Mouse (Mus musculus) kidney, postnatal 4 days (tissue): ENCODE results near the gene Gm6763.
"Not testable (repeated sequence)": the region's sequence is repeated elsewhere in the genome, so short reads cannot be mapped to it uniquely, and the experiment has no call there.

Experiments used
- DNase-seq, 2 experiments: peaks; one replicate each; pipeline ENCODE4 v3.0.0; 2021; ENCODE audit warnings: mixed read lengths in 2 of 2

Gm6763 gene

DNA sequence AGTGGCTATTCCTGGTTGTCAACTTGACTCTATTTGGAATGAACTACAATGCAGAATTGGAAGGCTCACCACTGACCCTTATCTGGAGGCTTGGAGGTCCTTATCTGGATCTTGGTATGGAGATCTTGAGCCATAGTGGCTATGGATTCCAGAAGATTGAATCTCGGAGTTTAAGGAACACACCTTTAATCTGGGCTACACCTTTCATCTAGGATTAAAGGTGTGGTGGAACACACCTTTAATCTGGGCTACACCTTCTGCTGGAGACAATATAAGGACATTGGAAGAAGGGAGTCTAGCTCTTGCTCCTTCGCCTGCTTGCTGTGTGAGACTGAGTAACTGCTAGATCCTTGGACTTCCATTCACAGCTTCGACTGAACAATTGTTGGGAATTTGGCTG lies at the start of gene Gm6763:
Gene Gm6763 (plus strand): TSS at position 301 of the 400 bp plus-strand sequence.
- DNase-seq = not testable (repeated sequence)

DNA sequence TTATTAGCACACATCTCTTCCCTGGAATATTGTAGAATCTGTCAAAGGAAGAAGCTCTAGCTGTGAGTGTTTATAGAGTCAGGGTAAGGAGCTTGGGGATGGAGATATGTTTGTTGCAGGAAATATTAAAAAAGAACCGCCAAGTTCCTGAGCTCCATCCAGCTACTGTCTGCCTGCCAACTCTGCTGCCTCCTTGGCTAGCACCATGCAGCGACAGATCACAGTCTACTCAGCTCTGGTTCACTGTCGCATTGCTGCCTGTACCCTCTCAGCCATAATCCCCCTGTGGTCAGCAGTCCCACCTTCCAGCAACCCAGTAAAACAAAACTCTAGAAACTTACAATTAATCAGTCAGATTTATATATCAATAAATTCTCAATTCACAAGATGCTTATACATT lies 41.3 kb upstream of the Gm6763 start:
- DNase-seq = no peak

DNA sequence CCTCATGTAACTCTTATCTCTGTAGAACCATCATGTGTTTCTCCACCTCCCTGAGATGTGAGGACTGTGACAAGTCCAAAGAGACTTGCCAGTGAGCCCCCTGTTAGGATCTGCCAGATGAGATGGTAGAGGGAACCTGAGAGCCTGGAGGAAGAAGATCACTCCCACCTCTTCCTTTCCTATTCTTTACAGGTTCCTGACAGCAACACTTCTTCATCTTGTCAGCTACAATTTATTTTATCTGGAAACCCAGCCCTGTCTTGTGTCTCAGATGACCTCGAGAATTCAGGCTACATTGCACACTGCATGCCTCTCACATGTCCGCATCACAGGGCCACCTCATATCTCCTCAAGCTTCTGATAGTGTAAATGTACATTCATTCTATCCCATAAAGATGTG lies 33.0 kb upstream of the Gm6763 start:
- DNase-seq = no peak

DNA sequence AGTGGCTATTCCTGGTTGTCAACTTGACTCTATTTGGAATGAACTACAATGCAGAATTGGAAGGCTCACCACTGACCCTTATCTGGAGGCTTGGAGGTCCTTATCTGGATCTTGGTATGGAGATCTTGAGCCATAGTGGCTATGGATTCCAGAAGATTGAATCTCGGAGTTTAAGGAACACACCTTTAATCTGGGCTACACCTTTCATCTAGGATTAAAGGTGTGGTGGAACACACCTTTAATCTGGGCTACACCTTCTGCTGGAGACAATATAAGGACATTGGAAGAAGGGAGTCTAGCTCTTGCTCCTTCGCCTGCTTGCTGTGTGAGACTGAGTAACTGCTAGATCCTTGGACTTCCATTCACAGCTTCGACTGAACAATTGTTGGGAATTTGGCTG lies 8.6 kb upstream of the Gm6763 start, which contains the start of gene Gm21293:
Gene Gm21293 (plus strand): TSS at position 301 of the 400 bp plus-strand sequence.
- not testable (repeated sequence) for DNase-seq

DNA sequence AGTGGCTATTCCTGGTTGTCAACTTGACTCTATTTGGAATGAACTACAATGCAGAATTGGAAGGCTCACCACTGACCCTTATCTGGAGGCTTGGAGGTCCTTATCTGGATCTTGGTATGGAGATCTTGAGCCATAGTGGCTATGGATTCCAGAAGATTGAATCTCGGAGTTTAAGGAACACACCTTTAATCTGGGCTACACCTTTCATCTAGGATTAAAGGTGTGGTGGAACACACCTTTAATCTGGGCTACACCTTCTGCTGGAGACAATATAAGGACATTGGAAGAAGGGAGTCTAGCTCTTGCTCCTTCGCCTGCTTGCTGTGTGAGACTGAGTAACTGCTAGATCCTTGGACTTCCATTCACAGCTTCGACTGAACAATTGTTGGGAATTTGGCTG lies 8.4 kb downstream of the Gm6763 start, which contains the start of gene Gm8764:
Gene Gm8764 (plus strand): TSS at position 301 of the 400 bp plus-strand sequence.
- not testable (repeated sequence) for DNase-seq

DNA sequence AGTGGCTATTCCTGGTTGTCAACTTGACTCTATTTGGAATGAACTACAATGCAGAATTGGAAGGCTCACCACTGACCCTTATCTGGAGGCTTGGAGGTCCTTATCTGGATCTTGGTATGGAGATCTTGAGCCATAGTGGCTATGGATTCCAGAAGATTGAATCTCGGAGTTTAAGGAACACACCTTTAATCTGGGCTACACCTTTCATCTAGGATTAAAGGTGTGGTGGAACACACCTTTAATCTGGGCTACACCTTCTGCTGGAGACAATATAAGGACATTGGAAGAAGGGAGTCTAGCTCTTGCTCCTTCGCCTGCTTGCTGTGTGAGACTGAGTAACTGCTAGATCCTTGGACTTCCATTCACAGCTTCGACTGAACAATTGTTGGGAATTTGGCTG lies 16.9 kb downstream of the Gm6763 start, which contains the start of gene Gm21304:
Gene Gm21304 (plus strand): TSS at position 301 of the 400 bp plus-strand sequence.
- DNase-seq = not testable (repeated sequence)

DNA sequence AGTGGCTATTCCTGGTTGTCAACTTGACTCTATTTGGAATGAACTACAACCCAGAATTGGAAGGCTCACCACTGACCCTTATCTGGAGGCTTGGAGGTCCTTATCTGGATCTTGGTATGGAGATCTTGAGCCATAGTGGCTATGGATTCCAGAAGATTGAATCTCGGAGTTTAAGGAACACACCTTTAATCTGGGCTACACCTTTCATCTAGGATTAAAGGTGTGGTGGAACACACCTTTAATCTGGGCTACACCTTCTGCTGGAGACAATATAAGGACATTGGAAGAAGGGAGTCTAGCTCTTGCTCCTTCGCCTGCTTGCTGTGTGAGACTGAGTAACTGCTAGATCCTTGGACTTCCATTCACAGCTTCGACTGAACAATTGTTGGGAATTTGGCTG lies 25.4 kb downstream of the Gm6763 start, which contains the start of gene Gm21312:
Gene Gm21312 (plus strand): TSS at position 301 of the 400 bp plus-strand sequence.
- DNase-seq = not testable (repeated sequence)

DNA sequence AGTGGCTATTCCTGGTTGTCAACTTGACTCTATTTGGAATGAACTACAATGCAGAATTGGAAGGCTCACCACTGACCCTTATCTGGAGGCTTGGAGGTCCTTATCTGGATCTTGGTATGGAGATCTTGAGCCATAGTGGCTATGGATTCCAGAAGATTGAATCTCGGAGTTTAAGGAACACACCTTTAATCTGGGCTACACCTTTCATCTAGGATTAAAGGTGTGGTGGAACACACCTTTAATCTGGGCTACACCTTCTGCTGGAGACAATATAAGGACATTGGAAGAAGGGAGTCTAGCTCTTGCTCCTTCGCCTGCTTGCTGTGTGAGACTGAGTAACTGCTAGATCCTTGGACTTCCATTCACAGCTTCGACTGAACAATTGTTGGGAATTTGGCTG lies 33.9 kb downstream of the Gm6763 start, which contains the start of gene Gm20765:
Gene Gm20765 (plus strand): TSS at position 301 of the 400 bp plus-strand sequence.
- DNase-seq = not testable (repeated sequence)

DNA sequence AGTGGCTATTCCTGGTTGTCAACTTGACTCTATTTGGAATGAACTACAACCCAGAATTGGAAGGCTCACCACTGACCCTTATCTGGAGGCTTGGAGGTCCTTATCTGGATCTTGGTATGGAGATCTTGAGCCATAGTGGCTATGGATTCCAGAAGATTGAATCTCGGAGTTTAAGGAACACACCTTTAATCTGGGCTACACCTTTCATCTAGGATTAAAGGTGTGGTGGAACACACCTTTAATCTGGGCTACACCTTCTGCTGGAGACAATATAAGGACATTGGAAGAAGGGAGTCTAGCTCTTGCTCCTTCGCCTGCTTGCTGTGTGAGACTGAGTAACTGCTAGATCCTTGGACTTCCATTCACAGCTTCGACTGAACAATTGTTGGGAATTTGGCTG lies 42.4 kb downstream of the Gm6763 start, which contains the start of gene Gm4340:
Gene Gm4340 (plus strand): TSS at position 301 of the 400 bp plus-strand sequence.
- not testable (repeated sequence) for DNase-seq
